Mouse (Mus musculus) testis, adult 2 months (tissue): Measurements from ENCODE around the gene Rbm4.

ENCODE experiments used
- CTCF ChIP-seq: fragments of 200-500 bp; IDR thresholded peaks from 2 replicates; pipeline ENCODE4 v1.5.1; 2012; ENCODE audit warnings: low read depth, mild to moderate bottlenecking, inconsistent platforms, low read length, moderate library complexity; ENCODE audit not compliant: control insufficient read depth, insufficient read depth, insufficient replicate concordance
- POLR2A ChIP-seq: fragments of 200-500 bp; IDR thresholded peaks from 2 replicates; pipeline ENCODE4 v1.6.1; 2012; ENCODE audit warnings: low read depth, mild to moderate bottlenecking, inconsistent platforms, low read length, moderate library complexity; ENCODE audit not compliant: control insufficient read depth

GRCm38 (mm10) chr19:4840848-4841247, 47.1 kb upstream of the Rbm4 start:
- TF ChIP-seq CTCF = no peak
- no peak for TF ChIP-seq POLR2A
